Mouse (Mus musculus) limb, embryonic 12.5 days (tissue): Measurements from ENCODE around the gene Mtm1. TPM values are rescaled to one million over a fixed set of nuclear protein-coding genes. Genes with fewer than 3 reads are reported as not detected.

Experiments used
- ATAC-seq: fragments of 200-750 bp; cut with Nextera tagmentation; 2 replicates; pipeline ENCODE4 v1.8.0; 2017; ENCODE audit warnings: low read depth, moderate TSS enrichment; ENCODE audit not compliant: insufficient number of reproducible peaks, insufficient read depth, low FRiP score, low TSS enrichment
- H3K27ac ChIP-seq: fragments of 300-500 bp; sonication (generic); 2 replicates; pipeline ENCODE4 v1.5.1; 2016; ENCODE audit warnings: mild to moderate bottlenecking, moderate library complexity
- H3K27me3 ChIP-seq: fragments of 300-500 bp; sonication (generic); 2 replicates; pipeline ENCODE4 v1.6.1; 2016; ENCODE audit warnings: mild to moderate bottlenecking, moderate library complexity
- H3K36me3 ChIP-seq: fragments of 300-500 bp; sonication (generic); 2 replicates; pipeline ENCODE4 v1.6.1; 2016; ENCODE audit warnings: mild to moderate bottlenecking, moderate library complexity
- H3K4me1 ChIP-seq: fragments of 300-500 bp; sonication (generic); replicated peaks from 2 replicates; pipeline ENCODE4 v1.6.1; 2016
- H3K4me2 ChIP-seq: fragments of 300-500 bp; sonication (generic); 2 replicates; pipeline ENCODE4 v1.6.1; 2016; ENCODE audit warnings: mild to moderate bottlenecking, moderate library complexity
- H3K4me3 ChIP-seq: fragments of 300-500 bp; sonication (generic); replicated peaks from 2 replicates; pipeline ENCODE4 v1.5.1; 2016; ENCODE audit warnings: mild to moderate bottlenecking
- H3K9ac ChIP-seq: fragments of 300-500 bp; sonication (generic); replicated peaks from 2 replicates; pipeline ENCODE4 v1.6.1; 2016; ENCODE audit warnings: mild to moderate bottlenecking, moderate library complexity
- H3K9me3 ChIP-seq: fragments of 300-500 bp; sonication (generic); 2 replicates; pipeline ENCODE4 v1.6.1; 2016; ENCODE audit warnings: mild to moderate bottlenecking, moderate library complexity
- WGBS: fragments of 180-500 bp; shearing (Covaris S2); methylation state at CpG from one replicate; pipeline ENCODE4 v1.1.7; 2016; 5-methylcytosine and 5-hydroxymethylcytosine counted together
- polyA plus RNA-seq: library from polyadenylated mRNA; unstranded; fragments of >200 nt; fragmentation: Nextera tagmentation; extraction: Ambion mirVana; gene quantifications from 2 replicates; pipeline ENCODE4 v1.2.1, GENCODE M21; 2016

Mtm1 gene
- polyA plus RNA-seq, 1 experiment from 2014 or later, result 3.2 TPM

- H3K4me2 ChIP-seq, result no peak overlapping the region
- 60% methylated on average over 3 of the region's 3 CpGs for WGBS
- no peaks in the 10 kb centered on the region for H3K4me1 ChIP-seq
- H3K27me3 ChIP-seq, result no peaks in the 10 kb centered on the region
- no peak overlapping the region for H3K27ac ChIP-seq
- H3K36me3 ChIP-seq, result no peaks in the 10 kb centered on the region
- no peak for ATAC-seq
- H3K9ac ChIP-seq, result no peak overlapping the region
- no peak overlapping the region for H3K4me3 ChIP-seq
- H3K9me3 ChIP-seq, result no peaks in the 10 kb centered on the region
Measured at GRCm38 (mm10) chrX:71218853-71219252, 8.3 kb downstream of the Mtm1 start.

GRCm38 (mm10) chrX:71220896-71221295, 10.3 kb downstream of the Mtm1 start:
- H3K4me2 ChIP-seq, result no peak overlapping the region
- 70% methylated on average over 3 of the region's 3 CpGs for WGBS
- H3K4me1 ChIP-seq, result no peaks in the 10 kb centered on the region
- no peak for ATAC-seq
- H3K9ac ChIP-seq, result no peak overlapping the region
- no peak overlapping the region for H3K4me3 ChIP-seq
- no peaks in the 10 kb centered on the region for H3K36me3 ChIP-seq
- no peaks in the 10 kb centered on the region for H3K9me3 ChIP-seq
- H3K27me3 ChIP-seq, result no peaks in the 10 kb centered on the region
- no peak overlapping the region for H3K27ac ChIP-seq

GRCm38 (mm10) chrX:71222648-71223408, 12.3 kb downstream of the Mtm1 start:
- H3K27me3 ChIP-seq, result no peaks in the 10 kb centered on the region
- no peaks in the 10 kb centered on the region for H3K9me3 ChIP-seq
- H3K4me2 ChIP-seq, result no peak overlapping the region
- no peak for ATAC-seq
- no peak overlapping the region for H3K9ac ChIP-seq
- WGBS, result 92% methylated on average over 4 of the region's 4 CpGs
- no peaks in the 10 kb centered on the region for H3K36me3 ChIP-seq
- H3K4me1 ChIP-seq, result no peaks in the 10 kb centered on the region
- H3K4me3 ChIP-seq, result no peak overlapping the region
- no peak overlapping the region for H3K27ac ChIP-seq

- Histone ChIP-seq H3K4me3 (no peak overlapping the region), H3K4me1 (no peaks in the 10 kb centered on the region), H3K27me3 (no peaks in the 10 kb centered on the region; the same call in 1 of the 2 replicates), H3K36me3 (no peaks in the 10 kb centered on the region), H3K4me2 (no peak overlapping the region), H3K9me3 (no peaks in the 10 kb centered on the region), H3K27ac (no peak overlapping the region), H3K9ac (no peak overlapping the region)
- no peak for ATAC-seq
- 81% methylated on average over 5 of the region's 5 CpGs for WGBS
Measured at GRCm38 (mm10) chrX:71226881-71227280, 16.3 kb downstream of the Mtm1 start.

- Histone ChIP-seq H3K36me3 (no peaks in the 10 kb centered on the region), H3K4me3 (no peak overlapping the region), H3K9me3 (no peaks in the 10 kb centered on the region), H3K9ac (no peak overlapping the region), H3K4me1 (no peaks in the 10 kb centered on the region), H3K4me2 (no peak overlapping the region), H3K27me3 (no peaks in the 10 kb centered on the region; the same call in 1 of the 2 replicates), H3K27ac (no peak overlapping the region)
- WGBS, result 85% methylated on average over 3 of the region's 3 CpGs
- no peak for ATAC-seq
Measured at GRCm38 (mm10) chrX:71228200-71228599, 17.6 kb downstream of the Mtm1 start.

GRCm38 (mm10) chrX:71230847-71231246, 20.3 kb downstream of the Mtm1 start:
- H3K9me3 ChIP-seq, result no peaks in the 10 kb centered on the region
- H3K27me3 ChIP-seq, result no peaks in the 10 kb centered on the region; the same call in 1 of the 2 replicates
- H3K36me3 ChIP-seq, result no peaks in the 10 kb centered on the region
- H3K27ac ChIP-seq, result no peak overlapping the region
- H3K4me3 ChIP-seq, result no peak overlapping the region
- H3K4me1 ChIP-seq, result no peaks in the 10 kb centered on the region
- WGBS, result 82% methylated on average over 2 of the region's 2 CpGs
- no peak overlapping the region for H3K4me2 ChIP-seq
- no peak overlapping the region for H3K9ac ChIP-seq
- no peak for ATAC-seq

- H3K9ac ChIP-seq, result no peak overlapping the region
- H3K4me2 ChIP-seq, result no peak overlapping the region
- no peak overlapping the region for H3K4me3 ChIP-seq
- ATAC-seq, result no peak
- 89% methylated on average over 1 of the region's 1 CpGs for WGBS
- no peak overlapping the region for H3K27ac ChIP-seq
- H3K27me3 ChIP-seq, result no peaks in the 10 kb centered on the region
- H3K36me3 ChIP-seq, result no peaks in the 10 kb centered on the region
- H3K4me1 ChIP-seq, result no peaks in the 10 kb centered on the region
- no peaks in the 10 kb centered on the region for H3K9me3 ChIP-seq
Measured at GRCm38 (mm10) chrX:71256422-71256821, 45.9 kb downstream of the Mtm1 start.

GRCm38 (mm10) chrX:71260857-71261256, 50.3 kb downstream of the Mtm1 start:
- no peak overlapping the region for H3K4me2 ChIP-seq
- H3K36me3 ChIP-seq, result no peaks in the 10 kb centered on the region
- no peak overlapping the region for H3K4me3 ChIP-seq
- no peaks in the 10 kb centered on the region for H3K4me1 ChIP-seq
- H3K9me3 ChIP-seq, result no peaks in the 10 kb centered on the region
- H3K9ac ChIP-seq, result no peak overlapping the region
- H3K27ac ChIP-seq, result no peak overlapping the region
- no peak for ATAC-seq
- no peaks in the 10 kb centered on the region for H3K27me3 ChIP-seq
- WGBS, result 98% methylated on average over 4 of the region's 4 CpGs

GRCm38 (mm10) chrX:71264316-71264715, 53.7 kb downstream of the Mtm1 start:
- no peaks in the 10 kb centered on the region for H3K27me3 ChIP-seq
- WGBS, result 84% methylated on average over 2 of the region's 2 CpGs

GRCm38 (mm10) chrX:71268972-71269371, 58.4 kb downstream of the Mtm1 start:
- Histone ChIP-seq H3K27ac (no peak overlapping the region), H3K27me3 (no peaks in the 10 kb centered on the region), H3K4me2 (no peak overlapping the region), H3K9me3 (no peaks in the 10 kb centered on the region), H3K4me3 (no peak overlapping the region), H3K36me3 (no peaks in the 10 kb centered on the region), H3K4me1 (no peaks in the 10 kb centered on the region), H3K9ac (no peak overlapping the region)
- WGBS, result 70% methylated on average over 1 of the region's 1 CpGs
- no peak for ATAC-seq

More at GRCm38 (mm10) chrX:71264316-71264715, 53.7 kb downstream of the Mtm1 start:
- Histone ChIP-seq H3K4me2 (no peak overlapping the region), H3K9ac (no peak overlapping the region), H3K27ac (no peak overlapping the region), H3K36me3 (no peaks in the 10 kb centered on the region), H3K4me1 (no peaks in the 10 kb centered on the region), H3K9me3 (no peaks in the 10 kb centered on the region), H3K4me3 (no peak overlapping the region)
- ATAC-seq, result no peak

GRCm38 (mm10) chrX:71274150-71274549, 63.6 kb downstream of the Mtm1 start:
- no peaks in the 10 kb centered on the region for H3K9me3 ChIP-seq
- H3K9ac ChIP-seq, result no peak overlapping the region
- H3K36me3 ChIP-seq, result no peaks in the 10 kb centered on the region
- no peak overlapping the region for H3K4me3 ChIP-seq
- H3K27ac ChIP-seq, result no peak overlapping the region
- no peaks in the 10 kb centered on the region for H3K4me1 ChIP-seq
- no peaks in the 10 kb centered on the region for H3K27me3 ChIP-seq
- 86% methylated on average over 3 of the region's 3 CpGs for WGBS
- no peak overlapping the region for H3K4me2 ChIP-seq
- no peak for ATAC-seq

GRCm38 (mm10) chrX:71285473-71285872, 74.9 kb downstream of the Mtm1 start:
- no peak overlapping the region for H3K27ac ChIP-seq
- WGBS, result 84% methylated on average over 3 of the region's 3 CpGs
- H3K27me3 ChIP-seq, result peaks cover 4% of the 10 kb centered on the region; the same call in 1 of the 2 replicates
- H3K9ac ChIP-seq, result no peak overlapping the region
- H3K4me2 ChIP-seq, result no peak overlapping the region
- H3K4me1 ChIP-seq, result no peaks in the 10 kb centered on the region
- no peaks in the 10 kb centered on the region for H3K9me3 ChIP-seq
- no peaks in the 10 kb centered on the region for H3K36me3 ChIP-seq
- ATAC-seq, result no peak
- no peak overlapping the region for H3K4me3 ChIP-seq
